Mouse (Mus musculus): ENCODE measurements around the gene Acap2. TPM values are rescaled to one million over a fixed set of nuclear protein-coding genes. Genes with fewer than 3 reads are reported as not detected.

Acap2 gene
- polyA plus RNA-seq, 1 experiment from 2014 or later = 27.2 TPM

DNA sequence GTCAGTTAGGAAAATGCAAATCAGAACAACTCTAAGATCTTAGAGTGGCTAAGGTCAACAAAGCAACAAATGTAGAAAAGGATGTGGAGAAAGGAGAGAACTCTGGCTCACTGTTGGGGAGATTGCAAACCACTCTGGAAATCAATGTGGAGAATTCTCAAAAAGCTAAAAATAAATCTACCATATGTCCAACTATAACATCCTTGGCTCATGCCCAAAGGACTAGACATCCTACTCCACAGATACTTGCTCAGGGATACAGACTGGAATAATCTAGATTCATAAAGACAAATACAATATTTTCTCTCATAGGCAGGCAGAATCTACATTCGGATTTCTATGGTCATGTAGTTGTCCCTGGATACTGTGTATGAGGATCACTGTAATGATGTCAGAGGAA, 3.2 kb upstream of the Acap2 start:
- Histone ChIP-seq H3K4me1 (peaks cover 8% of the 10 kb centered on the region), H3K27ac (no peak overlapping the region), H3K36me3 (no peaks in the 10 kb centered on the region), H3K4me3 (no peak overlapping the region), H3K4me2 (no peak overlapping the region), H3K27me3 (no peaks in the 10 kb centered on the region), H3K9ac (no peak overlapping the region), H3K9me3 (no peaks in the 10 kb centered on the region)
- WGBS = 59% methylated on average over 1 of the region's 1 CpGs
- no peak for ATAC-seq (ENCODE audit: borderline replicate concordance, extremely low read depth, low FRiP score, low TSS enrichment)

DNA sequence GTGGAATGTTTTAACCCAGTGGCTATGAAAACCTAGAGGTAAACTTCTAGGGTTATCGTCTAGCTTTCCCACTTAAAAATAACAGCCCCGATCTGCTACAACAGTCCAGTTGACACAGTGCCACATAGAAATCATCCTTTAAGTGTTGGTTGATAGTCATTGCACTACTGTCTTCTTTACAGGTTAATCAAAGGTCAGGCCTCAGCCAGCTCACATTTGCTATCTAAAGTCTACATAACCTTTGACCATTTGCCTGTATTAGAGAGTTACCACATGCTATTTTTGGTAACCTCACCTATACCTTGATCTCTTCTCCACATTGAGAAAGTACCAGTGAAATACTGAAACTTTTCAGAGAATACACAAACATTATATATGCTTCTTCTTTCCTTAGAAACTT, 659 bp upstream of the Acap2 start:
- H3K27me3 ChIP-seq = no peaks in the 10 kb centered on the region
- H3K9me3 ChIP-seq = no peaks in the 10 kb centered on the region
- no peak overlapping the region for H3K9ac ChIP-seq
- peak overlapping the region; percentile 39; the same call in 1 of the 2 replicates for H3K27ac ChIP-seq
- peaks cover 25% of the 10 kb centered on the region for H3K4me1 ChIP-seq
- ATAC-seq (ENCODE audit: borderline replicate concordance, extremely low read depth, low FRiP score, low TSS enrichment) = no peak
- H3K4me2 ChIP-seq = peak overlapping the region; percentile 68
- no peaks in the 10 kb centered on the region for H3K36me3 ChIP-seq
- WGBS = 47% methylated on average over 2 of the region's 2 CpGs
- H3K4me3 ChIP-seq = peak overlapping the region; percentile 95; the same call in 1 of the 2 replicates

GRCm38 (mm10) chr16:31199926-31200789, 887 bp downstream of the Acap2 start:
- Histone ChIP-seq H3K27ac (peak overlapping the region; percentile 96), H3K4me3 (peak overlapping the region; percentile 95), H3K4me1 (peaks cover 25% of the 10 kb centered on the region), H3K9me3 (no peaks in the 10 kb centered on the region), H3K27me3 (no peaks in the 10 kb centered on the region), H3K9ac (peak overlapping the region; percentile 96), H3K36me3 (no peaks in the 10 kb centered on the region), H3K4me2 (peak overlapping the region; percentile 68)
- ATAC-seq (ENCODE audit: borderline replicate concordance, extremely low read depth, low FRiP score, low TSS enrichment) = peak; percentile 37; the same call in 1 of the 2 replicates
- WGBS = under 1% methylated on average over 52 of the region's 56 CpGs

DNA sequence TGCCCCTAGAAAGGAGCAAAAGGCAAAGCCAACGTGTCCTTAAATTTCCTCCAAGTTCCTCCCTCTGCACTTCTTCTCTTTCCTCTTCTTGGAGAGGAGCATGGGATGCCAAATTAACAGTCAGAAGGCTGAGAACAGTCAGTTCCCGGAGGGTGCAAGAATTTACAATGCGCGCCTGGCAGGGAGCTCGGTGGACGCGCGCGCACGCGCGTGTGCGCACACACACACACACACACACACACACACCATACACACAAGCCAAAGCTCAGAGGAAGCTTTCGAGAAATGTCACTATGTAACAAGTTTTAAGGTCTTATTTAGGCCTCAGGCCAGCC, 1.5 kb downstream of the Acap2 start:
- WGBS = 7% methylated on average over 14 of the region's 14 CpGs
- H3K36me3 ChIP-seq = no peaks in the 10 kb centered on the region
- H3K4me1 ChIP-seq = peaks cover 25% of the 10 kb centered on the region
- no peak for ATAC-seq (ENCODE audit: borderline replicate concordance, extremely low read depth, low FRiP score, low TSS enrichment)
- no peaks in the 10 kb centered on the region for H3K27me3 ChIP-seq
- peak overlapping the region; percentile 68 for H3K4me2 ChIP-seq
- H3K9ac ChIP-seq = peak overlapping the region; percentile 96
- H3K9me3 ChIP-seq = no peaks in the 10 kb centered on the region
- H3K27ac ChIP-seq = peak overlapping the region; percentile 96
- peak overlapping the region; percentile 95 for H3K4me3 ChIP-seq

GRCm38 (mm10) chr16:31196971-31197370, 4.1 kb downstream of the Acap2 start:
- 22% methylated on average over 3 of the region's 3 CpGs for WGBS

DNA sequence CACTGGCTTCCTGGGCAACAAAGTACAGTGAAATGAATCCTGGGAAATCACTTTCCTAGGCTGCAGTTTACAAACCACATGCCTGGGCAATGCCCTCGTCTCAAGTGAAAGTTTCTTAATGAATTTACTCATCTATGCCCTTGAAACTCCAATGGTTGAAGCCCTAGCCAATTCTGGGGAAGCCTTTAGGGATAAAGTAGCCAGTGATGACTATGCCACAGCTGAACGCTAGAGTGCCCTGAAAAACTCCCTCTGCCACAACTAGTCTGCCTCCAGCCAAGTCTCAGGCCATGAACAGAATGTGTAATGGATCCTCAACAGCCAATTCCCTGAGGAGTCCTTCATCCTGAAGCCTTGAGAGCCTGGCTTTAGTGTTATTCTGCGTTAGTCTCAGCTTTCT, 8.5 kb downstream of the Acap2 start:
- Histone ChIP-seq H3K27me3 (no peaks in the 10 kb centered on the region), H3K4me2 (no peak overlapping the region), H3K4me3 (no peak overlapping the region), H3K9ac (no peak overlapping the region), H3K27ac (0 out of 2 replicates have a peak overlapping the region, but pooled peaks have one; percentile 1), H3K9me3 (no peaks in the 10 kb centered on the region), H3K4me1 (peaks cover 44% of the 10 kb centered on the region), H3K36me3 (no peaks in the 10 kb centered on the region)
- ATAC-seq (ENCODE audit: borderline replicate concordance, extremely low read depth, low FRiP score, low TSS enrichment) = no peak
- WGBS = 68% methylated on average over 3 of the region's 3 CpGs

More at GRCm38 (mm10) chr16:31196971-31197370, 4.1 kb downstream of the Acap2 start:
- Histone ChIP-seq H3K36me3 (no peaks in the 10 kb centered on the region), H3K4me2 (no peak overlapping the region), H3K4me1 (peaks cover 38% of the 10 kb centered on the region), H3K9ac (no peak overlapping the region), H3K27me3 (no peaks in the 10 kb centered on the region), H3K27ac (no peak overlapping the region), H3K9me3 (no peaks in the 10 kb centered on the region), H3K4me3 (no peak overlapping the region)
- ATAC-seq (ENCODE audit: borderline replicate concordance, extremely low read depth, low FRiP score, low TSS enrichment) = no peak

DNA sequence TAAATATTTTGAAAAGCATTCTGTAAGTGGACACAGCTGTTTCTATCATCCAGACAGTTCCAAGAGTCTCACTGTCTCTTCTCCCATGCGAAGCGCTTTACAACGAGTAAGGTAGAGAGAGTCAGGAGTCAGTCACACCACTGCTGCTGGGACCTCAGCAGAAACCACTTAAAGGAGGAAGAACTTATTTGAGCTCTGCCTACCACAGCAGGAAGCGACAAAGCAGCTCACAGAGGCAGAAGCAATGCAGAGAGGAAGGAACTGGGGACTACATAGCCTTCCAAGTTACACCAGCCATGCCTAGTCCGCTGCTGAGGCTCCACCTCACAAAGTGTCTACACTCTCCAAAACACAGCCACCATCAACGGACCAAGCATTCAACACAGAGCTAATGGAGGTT, 9.2 kb downstream of the Acap2 start:
- no peak for ATAC-seq (ENCODE audit: borderline replicate concordance, extremely low read depth, low FRiP score, low TSS enrichment)
- 27% methylated on average over 6 of the region's 6 CpGs for WGBS
- no peak overlapping the region for H3K9ac ChIP-seq

DNA sequence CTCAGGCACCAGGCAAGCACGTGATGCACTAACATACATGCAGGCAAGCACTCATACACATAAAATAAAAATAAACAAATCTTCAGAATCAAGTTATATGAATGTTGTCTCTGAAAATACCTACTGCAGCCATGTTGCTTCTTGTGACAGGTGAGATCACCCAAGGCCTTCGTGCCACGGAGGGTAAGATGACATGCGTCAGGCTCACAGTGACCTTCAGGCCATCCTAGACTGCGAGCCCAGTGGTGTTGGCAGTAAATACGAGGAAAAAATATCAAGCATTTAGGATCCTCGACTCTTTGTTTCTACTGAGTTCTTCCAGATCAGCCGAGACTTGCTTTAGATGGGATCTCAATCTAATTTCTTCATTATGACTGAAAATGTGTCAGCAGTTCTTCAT, 10.6 kb downstream of the Acap2 start:
- H3K4me2 ChIP-seq = no peak overlapping the region
- H3K27ac ChIP-seq = no peak overlapping the region
- H3K36me3 ChIP-seq = no peaks in the 10 kb centered on the region
- H3K4me1 ChIP-seq = peaks cover 62% of the 10 kb centered on the region
- H3K27me3 ChIP-seq = no peaks in the 10 kb centered on the region
- no peaks in the 10 kb centered on the region for H3K9me3 ChIP-seq
- no peak overlapping the region for H3K9ac ChIP-seq
- WGBS = 80% methylated on average over 8 of the region's 8 CpGs
- H3K4me3 ChIP-seq = no peak overlapping the region
- no peak for ATAC-seq (ENCODE audit: borderline replicate concordance, extremely low read depth, low FRiP score, low TSS enrichment)

More for the DNA sequence above, 9.2 kb downstream of the Acap2 start:
- Histone ChIP-seq H3K4me3 (no peak overlapping the region), H3K4me1 (peaks cover 50% of the 10 kb centered on the region), H3K36me3 (no peaks in the 10 kb centered on the region), H3K4me2 (no peak overlapping the region), H3K27me3 (no peaks in the 10 kb centered on the region), H3K27ac (no peak overlapping the region; the same call in 1 of the 2 replicates), H3K9me3 (no peaks in the 10 kb centered on the region)

GRCm38 (mm10) chr16:31189291-31189690, 11.8 kb downstream of the Acap2 start:
- H3K9ac ChIP-seq = no peak overlapping the region
- H3K4me1 ChIP-seq = peaks cover 70% of the 10 kb centered on the region
- no peak overlapping the region for H3K4me3 ChIP-seq
- no peak overlapping the region for H3K4me2 ChIP-seq
- no peaks in the 10 kb centered on the region for H3K36me3 ChIP-seq
- H3K27ac ChIP-seq = no peak overlapping the region
- WGBS = 81% methylated on average over 5 of the region's 5 CpGs
- no peaks in the 10 kb centered on the region for H3K9me3 ChIP-seq
- ATAC-seq (ENCODE audit: borderline replicate concordance, extremely low read depth, low FRiP score, low TSS enrichment) = no peak
- no peaks in the 10 kb centered on the region for H3K27me3 ChIP-seq

DNA sequence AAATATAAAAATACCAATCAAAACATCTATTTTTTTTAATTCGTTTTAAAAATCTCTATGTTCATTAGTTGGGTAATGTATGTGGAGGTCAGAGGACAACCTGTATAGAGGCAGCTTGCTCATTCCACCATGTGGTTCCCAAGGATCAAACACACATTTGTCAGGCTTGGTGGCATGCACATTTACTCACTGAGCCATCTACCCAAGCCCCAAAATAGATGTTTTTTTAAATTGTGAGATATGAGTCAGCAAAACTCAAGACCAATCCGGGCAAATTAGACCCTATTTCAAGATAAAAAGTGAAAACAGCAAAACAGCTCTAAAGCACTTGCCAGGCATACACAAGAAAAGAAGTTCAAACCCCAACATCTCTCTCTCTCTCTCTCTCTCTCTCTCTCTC, 12.2 kb downstream of the Acap2 start:
- Histone ChIP-seq H3K27me3 (no peaks in the 10 kb centered on the region), H3K27ac (peak overlapping the region; percentile 43; the same call in 1 of the 2 replicates), H3K9ac (no peak overlapping the region), H3K36me3 (no peaks in the 10 kb centered on the region), H3K4me2 (0 out of 2 replicates have a peak overlapping the region, but pooled peaks have one; percentile 1), H3K9me3 (no peaks in the 10 kb centered on the region), H3K4me3 (no peak overlapping the region), H3K4me1 (peaks cover 75% of the 10 kb centered on the region)
- ATAC-seq (ENCODE audit: borderline replicate concordance, extremely low read depth, low FRiP score, low TSS enrichment) = no peak
- WGBS = 46% methylated on average over 2 of the region's 2 CpGs

- Histone ChIP-seq H3K27ac (peak overlapping the region; percentile 43; the same call in 1 of the 2 replicates), H3K27me3 (no peaks in the 10 kb centered on the region), H3K36me3 (no peaks in the 10 kb centered on the region), H3K4me3 (no peak overlapping the region), H3K9ac (no peak overlapping the region), H3K4me2 (0 out of 2 replicates have a peak overlapping the region, but pooled peaks have one; percentile 1), H3K4me1 (peaks cover 78% of the 10 kb centered on the region), H3K9me3 (no peaks in the 10 kb centered on the region)
- 34% methylated on average over 6 of the region's 6 CpGs for WGBS
- ATAC-seq (ENCODE audit: borderline replicate concordance, extremely low read depth, low FRiP score, low TSS enrichment) = peak; percentile 83
These were observed 12.8 kb downstream of the Acap2 start for GRCm38 (mm10) chr16:31188270-31188669.

DNA sequence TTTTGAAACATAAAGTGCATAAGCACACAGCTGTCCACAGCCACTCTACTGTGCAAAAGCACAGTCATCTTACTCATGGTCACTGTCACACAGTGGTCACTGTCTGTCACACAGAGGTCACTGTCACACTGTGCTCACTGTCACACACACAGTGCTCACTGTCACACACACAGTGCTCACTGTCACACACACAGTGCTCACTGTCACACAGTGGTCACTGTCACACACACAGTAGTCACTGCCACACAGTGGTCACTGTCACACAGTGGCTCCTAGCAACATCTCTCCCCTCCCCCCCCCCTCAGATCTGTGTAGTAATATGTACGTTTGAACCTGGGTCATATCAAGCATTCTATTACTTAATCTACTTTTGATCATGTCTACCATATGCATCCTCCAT, 13.9 kb downstream of the Acap2 start:
- no peak for ATAC-seq (ENCODE audit: borderline replicate concordance, extremely low read depth, low FRiP score, low TSS enrichment)

More for the DNA sequence above, 13.9 kb downstream of the Acap2 start:
- Histone ChIP-seq H3K36me3 (no peaks in the 10 kb centered on the region), H3K9ac (no peak overlapping the region), H3K4me2 (no peak overlapping the region), H3K27me3 (no peaks in the 10 kb centered on the region), H3K27ac (no peak overlapping the region), H3K4me1 (peaks cover 79% of the 10 kb centered on the region), H3K9me3 (no peaks in the 10 kb centered on the region), H3K4me3 (no peak overlapping the region)
- 67% methylated on average over 1 of the region's 1 CpGs for WGBS
